Mouse (Mus musculus): ENCODE measurements around the gene Tm2d3.

Tm2d3 gene

GRCm38 (mm10) chr7:65690869-65691268 lies at the start of gene Tm2d3:
Tm2d3 (plus strand) TSS chr7:65691169.
- in situ Hi-C loops (cut with MboI; ENCODE audit: low pct_unique_long_range_greater_than_20kb in 1 of 2, low sequenced_read_pairs in 2 of 2, unreplicated experiment in 1 of 2), result no loop called here

- in situ Hi-C loops (cut with MboI; ENCODE audit: low pct_unique_long_range_greater_than_20kb in 1 of 2, low sequenced_read_pairs in 2 of 2, unreplicated experiment in 1 of 2), result loop anchor here in 1 of 2 experiments (25.0 kb wide), 2 partner anchors 355 to 680 kb away; no protein-coding TSS in a partner anchor
Observed at GRCm38 (mm10) chr7:65642371-65643304, 48.3 kb upstream of the Tm2d3 start.

- in situ Hi-C loops (cut with MboI; ENCODE audit: low pct_unique_long_range_greater_than_20kb in 1 of 2, low sequenced_read_pairs in 2 of 2, unreplicated experiment in 1 of 2), result loop anchor here in 1 of 2 experiments (25.0 kb wide), 2 partner anchors 357 to 682 kb away; no protein-coding TSS in a partner anchor
Observed at GRCm38 (mm10) chr7:65643861-65644421, 47.0 kb upstream of the Tm2d3 start.

- in situ Hi-C loops (cut with MboI; ENCODE audit: low pct_unique_long_range_greater_than_20kb in 1 of 2, low sequenced_read_pairs in 2 of 2, unreplicated experiment in 1 of 2), result loop anchor here in 1 of 2 experiments (25.0 kb wide), 2 partner anchors 357 to 682 kb away; no protein-coding TSS in a partner anchor
Observed at GRCm38 (mm10) chr7:65644643-65645351, 46.2 kb upstream of the Tm2d3 start, which contains the start of gene Tarsl2. Tarsl2 (plus strand) TSS chr7:65644898.

GRCm38 (mm10) chr7:65645996-65646395 lies 45.0 kb upstream of the Tm2d3 start:
- in situ Hi-C loops (cut with MboI; ENCODE audit: low pct_unique_long_range_greater_than_20kb in 1 of 2, low sequenced_read_pairs in 2 of 2, unreplicated experiment in 1 of 2), result loop anchor here in 1 of 2 experiments (25.0 kb wide), 2 partner anchors 359 to 684 kb away; no protein-coding TSS in a partner anchor

GRCm38 (mm10) chr7:65650662-65651061 lies 40.3 kb upstream of the Tm2d3 start:
- in situ Hi-C loops (cut with MboI; ENCODE audit: low pct_unique_long_range_greater_than_20kb in 1 of 2, low sequenced_read_pairs in 2 of 2, unreplicated experiment in 1 of 2), result no loop called here

- in situ Hi-C loops (cut with MboI; ENCODE audit: low pct_unique_long_range_greater_than_20kb in 1 of 2, low sequenced_read_pairs in 2 of 2, unreplicated experiment in 1 of 2), result no loop called here
Observed at GRCm38 (mm10) chr7:65657490-65658120, 33.4 kb upstream of the Tm2d3 start.

GRCm38 (mm10) chr7:65663225-65663790 lies 27.7 kb upstream of the Tm2d3 start:
- in situ Hi-C loops (cut with MboI; ENCODE audit: low pct_unique_long_range_greater_than_20kb in 1 of 2, low sequenced_read_pairs in 2 of 2, unreplicated experiment in 1 of 2), result no loop called here

- in situ Hi-C loops (cut with MboI; ENCODE audit: low pct_unique_long_range_greater_than_20kb in 1 of 2, low sequenced_read_pairs in 2 of 2, unreplicated experiment in 1 of 2), result no loop called here
Observed at GRCm38 (mm10) chr7:65663886-65664285, 27.1 kb upstream of the Tm2d3 start.

- in situ Hi-C loops (cut with MboI; ENCODE audit: low pct_unique_long_range_greater_than_20kb in 1 of 2, low sequenced_read_pairs in 2 of 2, unreplicated experiment in 1 of 2), result no loop called here
Observed at GRCm38 (mm10) chr7:65667491-65667890, 23.5 kb upstream of the Tm2d3 start.

- in situ Hi-C loops (cut with MboI; ENCODE audit: low pct_unique_long_range_greater_than_20kb in 1 of 2, low sequenced_read_pairs in 2 of 2, unreplicated experiment in 1 of 2), result no loop called here
Observed at GRCm38 (mm10) chr7:65678050-65678449, 12.9 kb upstream of the Tm2d3 start.

- in situ Hi-C loops (cut with MboI; ENCODE audit: low pct_unique_long_range_greater_than_20kb in 1 of 2, low sequenced_read_pairs in 2 of 2, unreplicated experiment in 1 of 2), result no loop called here
Observed at GRCm38 (mm10) chr7:65678900-65679595, 11.9 kb upstream of the Tm2d3 start.

- in situ Hi-C loops (cut with MboI; ENCODE audit: low pct_unique_long_range_greater_than_20kb in 1 of 2, low sequenced_read_pairs in 2 of 2, unreplicated experiment in 1 of 2), result no loop called here
Observed at GRCm38 (mm10) chr7:65681166-65681565, 9.8 kb upstream of the Tm2d3 start.

GRCm38 (mm10) chr7:65684256-65684835 lies 6.6 kb upstream of the Tm2d3 start:
- in situ Hi-C loops (cut with MboI; ENCODE audit: low pct_unique_long_range_greater_than_20kb in 1 of 2, low sequenced_read_pairs in 2 of 2, unreplicated experiment in 1 of 2), result no loop called here

- in situ Hi-C loops (cut with MboI; ENCODE audit: low pct_unique_long_range_greater_than_20kb in 1 of 2, low sequenced_read_pairs in 2 of 2, unreplicated experiment in 1 of 2), result no loop called here
Observed at GRCm38 (mm10) chr7:65686664-65687063, 4.3 kb upstream of the Tm2d3 start.

- in situ Hi-C loops (cut with MboI; ENCODE audit: low pct_unique_long_range_greater_than_20kb in 1 of 2, low sequenced_read_pairs in 2 of 2, unreplicated experiment in 1 of 2), result no loop called here
Observed at GRCm38 (mm10) chr7:65691929-65692605, 1.1 kb downstream of the Tm2d3 start.

- in situ Hi-C loops (cut with MboI; ENCODE audit: low pct_unique_long_range_greater_than_20kb in 1 of 2, low sequenced_read_pairs in 2 of 2, unreplicated experiment in 1 of 2), result no loop called here
Observed at GRCm38 (mm10) chr7:65692883-65693282, 1.9 kb downstream of the Tm2d3 start.
